Mouse (Mus musculus) G1E (cell line): ENCODE results near the gene Hmg20b.

Source experiments
- CTCF ChIP-seq: IDR thresholded peaks from 2 replicates; pipeline ENCODE4 v1.5.1; 2012; ENCODE audit warnings: low read depth, low read length, inconsistent platforms, mixed read lengths
- GATA1 ChIP-seq: IDR thresholded peaks from 2 replicates; pipeline ENCODE4 v1.6.1; 2012; ENCODE audit warnings: borderline replicate concordance, low read length, inconsistent platforms, mixed read lengths
- TAL1 ChIP-seq: conservative IDR thresholded peaks from 2 replicates; pipeline ENCODE4 v1.6.1; 2012; ENCODE audit warnings: low read depth, low read length, inconsistent platforms, mixed read lengths

GRCm38 (mm10) chr10:81323791-81324530 is 26.3 kb downstream of the Hmg20b start:
- TF ChIP-seq CTCF (no peak), GATA1 (no peak), TAL1 (no peak)
